8 mouse cellular contexts compared by ENCODE assay signal in genomic region chr14:51087762-51088161, GRCm38 (mm10). TPM values are rescaled to one million over a fixed set of nuclear protein-coding genes. Genes with fewer than 3 reads are reported as not detected.
DNase-seq lines count a peak whose midpoint lies in the region; ATAC-seq and TF ChIP-seq lines count a peak whose summit lies in the region.

No protein-coding gene starts in this region.

- no peaks in the 10 kb centered on the region for H3K36me3 ChIP-seq in lung, postnatal 0 days (ENCODE audit: insufficient read depth, low read length)
- no peaks in the 10 kb centered on the region for H3K36me3 ChIP-seq in embryonic facial prominence, embryonic 13.5 days
- H3K36me3 ChIP-seq in limb, embryonic 11.5 days (ENCODE audit: control insufficient read depth, insufficient read depth, low read length), result no peaks in the 10 kb centered on the region
- H3K36me3 ChIP-seq in stomach, embryonic 14.5 days (ENCODE audit: control insufficient read depth, insufficient read depth, low read length), result no peaks in the 10 kb centered on the region

- 13% methylated on average over 9 of the region's 9 CpGs for whole genome bisulfite sequencing in lung, postnatal 0 days
- 7% methylated on average over 9 of the region's 9 CpGs for WGBS in embryonic facial prominence, embryonic 13.5 days
- WGBS in limb, embryonic 11.5 days, result 14% methylated on average over 9 of the region's 9 CpGs
- WGBS in stomach, embryonic 14.5 days, result 10% methylated on average over 9 of the region's 9 CpGs

- no peak overlapping the region for H3K27ac ChIP-seq in lung, postnatal 0 days (ENCODE audit: low read length)
- H3K27ac ChIP-seq in embryonic facial prominence, embryonic 13.5 days, result no peak overlapping the region
- H3K27ac ChIP-seq in limb, embryonic 11.5 days (replicated peaks; ENCODE audit: low read depth, low read length), result no peak overlapping the region
- H3K27ac ChIP-seq in stomach, embryonic 14.5 days (ENCODE audit: low read length), result no peak overlapping the region

- ATAC-seq in lung, postnatal 0 days, result no peak
- ATAC-seq in embryonic facial prominence, embryonic 13.5 days (ENCODE audit: insufficient number of reproducible peaks, insufficient read depth, low FRiP score, low TSS enrichment, low read depth), result no peak
- no peak for ATAC-seq in limb, embryonic 11.5 days (ENCODE audit: insufficient number of reproducible peaks, low FRiP score, low TSS enrichment, low read depth)
- no peak for ATAC-seq in stomach, embryonic 14.5 days (ENCODE audit: insufficient number of reproducible peaks, insufficient read depth, low FRiP score, low read depth)

- DNase-seq in lung, postnatal 0 days (ENCODE audit: low spot score), result no peak
- DNase-seq in lung, adult 18-20 months, result no peak
- no peak for DNase-seq in limb, embryonic 11.5 days (ENCODE audit: low spot score)
- DNase-seq in left cerebral cortex, adult 11 months (ENCODE audit: low spot score), result no peak
- no peak for DNase-seq in ovary, adult 18-20 months (ENCODE audit: low spot score)
- DNase-seq in adrenal gland, adult (ENCODE audit: inconsistent age in 2 of 2, low spot score in 1 of 2), result no peak

- H3K9me3 ChIP-seq in lung, postnatal 0 days (ENCODE audit: low read length), result no peaks in the 10 kb centered on the region
- no peaks in the 10 kb centered on the region for H3K9me3 ChIP-seq in embryonic facial prominence, embryonic 13.5 days
- no peaks in the 10 kb centered on the region for H3K9me3 ChIP-seq in limb, embryonic 11.5 days (ENCODE audit: control insufficient read depth, low read length)
- no peaks in the 10 kb centered on the region for H3K9me3 ChIP-seq in stomach, embryonic 14.5 days (ENCODE audit: control insufficient read depth, low read depth, low read length)

- no peak for TF ChIP-seq CTCF in lung, postnatal 0 days (IDR thresholded peaks at IDR 0.05)

- H3K9ac ChIP-seq in lung, postnatal 0 days (replicated peaks; ENCODE audit: low read depth), result no peak overlapping the region
- H3K9ac ChIP-seq in embryonic facial prominence, embryonic 13.5 days, result no peak overlapping the region
- H3K9ac ChIP-seq in limb, embryonic 11.5 days (ENCODE audit: low read length), result no peak overlapping the region
- no peak overlapping the region for H3K9ac ChIP-seq in stomach, embryonic 14.5 days (replicated peaks; ENCODE audit: low read depth, low read length)

- no peak for TF ChIP-seq EP300 in lung, postnatal 0 days (IDR thresholded peaks at IDR 0.05)

- H3K27me3 ChIP-seq in lung, postnatal 0 days (replicated peaks; ENCODE audit: insufficient read depth, low read length), result no peaks in the 10 kb centered on the region
- no peaks in the 10 kb centered on the region for H3K27me3 ChIP-seq in embryonic facial prominence, embryonic 13.5 days
- H3K27me3 ChIP-seq in limb, embryonic 11.5 days (ENCODE audit: control insufficient read depth, insufficient read depth, low read length), result no peaks in the 10 kb centered on the region
- H3K27me3 ChIP-seq in stomach, embryonic 14.5 days (ENCODE audit: control insufficient read depth, insufficient read depth, low read length), result no peaks in the 10 kb centered on the region

- H3K4me3 ChIP-seq in lung, postnatal 0 days (ENCODE audit: low read depth, low read length), result peak overlapping the region; percentile 57
- peak overlapping the region; percentile 73 for H3K4me3 ChIP-seq in embryonic facial prominence, embryonic 13.5 days
- peak overlapping the region; percentile 63 for H3K4me3 ChIP-seq in limb, embryonic 11.5 days (ENCODE audit: low read depth, low read length)
- H3K4me3 ChIP-seq in stomach, embryonic 14.5 days (ENCODE audit: low read depth, low read length), result peak overlapping the region; percentile 52

- no peaks in the 10 kb centered on the region for H3K4me1 ChIP-seq in lung, postnatal 0 days (ENCODE audit: insufficient read depth, low read depth, low read length)
- H3K4me1 ChIP-seq in embryonic facial prominence, embryonic 13.5 days, result peaks cover 11% of the 10 kb centered on the region; the same call in 1 of the 2 replicates
- no peaks in the 10 kb centered on the region for H3K4me1 ChIP-seq in limb, embryonic 11.5 days (ENCODE audit: control insufficient read depth, insufficient read depth, low read length)
- 0 out of 2 replicates have a peak, but pooled peaks cover 5% of the 10 kb centered on the region for H3K4me1 ChIP-seq in stomach, embryonic 14.5 days (ENCODE audit: control insufficient read depth, insufficient read depth, low read length)

- peak overlapping the region; percentile 77 for H3K4me2 ChIP-seq in lung, postnatal 0 days (replicated peaks; ENCODE audit: low read depth, low read length)
- H3K4me2 ChIP-seq in embryonic facial prominence, embryonic 13.5 days, result peak overlapping the region; percentile 73
- H3K4me2 ChIP-seq in limb, embryonic 11.5 days (ENCODE audit: low read depth, severe bottlenecking), result peak overlapping the region; percentile 74
- peak overlapping the region; percentile 63 for H3K4me2 ChIP-seq in stomach, embryonic 14.5 days (replicated peaks; ENCODE audit: low read depth, low read length)

RNA-seq across cellular contexts. Expression of gene Rnase4, which starts 3.1 kb away (rescaled TPM):
- polyA plus RNA-seq in lung, postnatal 0 days (2015; fragmentation: Nextera tagmentation; extraction: Ambion mirVana), result 423 and 443 TPM in 2 replicates
- 27.4 and 27.6 TPM in 2 replicates for polyA plus RNA-seq in embryonic facial prominence, embryonic 13.5 days (2015; fragmentation: Nextera tagmentation; extraction: Ambion mirVana)
- 7.1 and 8.8 TPM in 2 replicates for polyA plus RNA-seq in limb, embryonic 11.5 days (2014; fragmentation: Nextera tagmentation; extraction: Ambion mirVana)
- 60.3 and 72.3 TPM in 2 replicates for polyA plus RNA-seq in stomach, embryonic 14.5 days (2014; fragmentation: Nextera tagmentation; extraction: Ambion mirVana)

RNA-seq across cellular contexts. Expression of gene Ang, which starts 3.2 kb away (rescaled TPM):
- polyA plus RNA-seq in lung, postnatal 0 days (2015; fragmentation: Nextera tagmentation; extraction: Ambion mirVana), result 41.5 and 45.4 TPM in 2 replicates
- polyA plus RNA-seq in embryonic facial prominence, embryonic 13.5 days (2015; fragmentation: Nextera tagmentation; extraction: Ambion mirVana), result 4.6 and 5.7 TPM in 2 replicates
- 1.9 and 2.2 TPM in 2 replicates for polyA plus RNA-seq in limb, embryonic 11.5 days (2014; fragmentation: Nextera tagmentation; extraction: Ambion mirVana)
- polyA plus RNA-seq in stomach, embryonic 14.5 days (2014; fragmentation: Nextera tagmentation; extraction: Ambion mirVana), result 11.6 and 16.5 TPM in 2 replicates

RNA-seq across cellular contexts. Expression of gene Olfr750, which starts 13.5 kb away (rescaled TPM):
- polyA plus RNA-seq in lung, postnatal 0 days (2015; fragmentation: Nextera tagmentation; extraction: Ambion mirVana), result 0.05 and 0.10 TPM in 2 replicates
- polyA plus RNA-seq in embryonic facial prominence, embryonic 13.5 days (2015; fragmentation: Nextera tagmentation; extraction: Ambion mirVana), result not detected in 2 replicates
- polyA plus RNA-seq in limb, embryonic 11.5 days (2014; fragmentation: Nextera tagmentation; extraction: Ambion mirVana), result not detected in 2 replicates
- polyA plus RNA-seq in stomach, embryonic 14.5 days (2014; fragmentation: Nextera tagmentation; extraction: Ambion mirVana), result not detected in 2 replicates

RNA-seq across cellular contexts. Expression of gene Eddm3b, which starts 26.5 kb away (rescaled TPM):
- 0.08 and 0.15 TPM in 2 replicates for polyA plus RNA-seq in lung, postnatal 0 days (2015; fragmentation: Nextera tagmentation; extraction: Ambion mirVana)
- not detected in 2 replicates for polyA plus RNA-seq in embryonic facial prominence, embryonic 13.5 days (2015; fragmentation: Nextera tagmentation; extraction: Ambion mirVana)
- polyA plus RNA-seq in limb, embryonic 11.5 days (2014; fragmentation: Nextera tagmentation; extraction: Ambion mirVana), result not detected in 2 replicates
- polyA plus RNA-seq in stomach, embryonic 14.5 days (2014; fragmentation: Nextera tagmentation; extraction: Ambion mirVana), result not detected in 2 replicates

RNA-seq across cellular contexts. Expression of gene Rnase12, which starts 30.3 kb away (rescaled TPM):
- polyA plus RNA-seq in lung, postnatal 0 days (2015; fragmentation: Nextera tagmentation; extraction: Ambion mirVana), result 0.27 and 0.55 TPM in 2 replicates
- polyA plus RNA-seq in embryonic facial prominence, embryonic 13.5 days (2015; fragmentation: Nextera tagmentation; extraction: Ambion mirVana), result not detected in 2 replicates
- polyA plus RNA-seq in limb, embryonic 11.5 days (2014; fragmentation: Nextera tagmentation; extraction: Ambion mirVana), result not detected in 2 replicates
- polyA plus RNA-seq in stomach, embryonic 14.5 days (2014; fragmentation: Nextera tagmentation; extraction: Ambion mirVana), result 0.80 TPM in 1 of 2 replicates, not detected in the other
